Mouse (Mus musculus) heart, embryonic 11.5 days (tissue): ENCODE results near the gene Olfr16. TPM values are rescaled to one million over a fixed set of nuclear protein-coding genes. Genes with fewer than 3 reads are reported as not detected.

Experiments used
- ATAC-seq: fragments of 200-750 bp; cut with Nextera tagmentation; replicated peaks from 2 replicates; pipeline ENCODE4 v1.8.0; 2017; ENCODE audit warnings: moderate library complexity; ENCODE audit not compliant: insufficient number of reproducible peaks, low FRiP score, low TSS enrichment
- H3K27ac ChIP-seq: fragments of 300-500 bp; sonication (generic); 2 replicates; pipeline ENCODE4 v1.5.1; 2014; ENCODE audit warnings: mild to moderate bottlenecking, low read depth, low read length
- H3K27me3 ChIP-seq: fragments of 300-500 bp; sonication (generic); 2 replicates; pipeline ENCODE4 v1.6.1; 2014; ENCODE audit warnings: mild to moderate bottlenecking, low read length, mixed read lengths; ENCODE audit not compliant: control insufficient read depth, insufficient read depth
- H3K36me3 ChIP-seq: fragments of 300-500 bp; sonication (generic); 2 replicates; pipeline ENCODE4 v1.6.1; 2014; ENCODE audit warnings: mild to moderate bottlenecking, low read length, moderate library complexity, mixed read lengths; ENCODE audit not compliant: control insufficient read depth, insufficient read depth
- H3K4me1 ChIP-seq: fragments of 300-500 bp; sonication (generic); 2 replicates; pipeline ENCODE4 v1.6.1; 2014; ENCODE audit warnings: low read length; ENCODE audit not compliant: control insufficient read depth, insufficient read depth
- H3K4me2 ChIP-seq: fragments of 300-500 bp; sonication (generic); 2 replicates; pipeline ENCODE4 v1.6.1; 2014; ENCODE audit warnings: mild to moderate bottlenecking, moderate library complexity
- H3K4me3 ChIP-seq: fragments of 300-500 bp; sonication (generic); 2 replicates; pipeline ENCODE4 v1.5.1; 2014; ENCODE audit warnings: low read depth, low read length
- H3K9ac ChIP-seq: fragments of 300-500 bp; sonication (generic); 2 replicates; pipeline ENCODE4 v1.6.1; 2014; ENCODE audit warnings: mild to moderate bottlenecking, low read depth, low read length, moderate library complexity
- H3K9me3 ChIP-seq: fragments of 300-500 bp; sonication (generic); replicated peaks from 2 replicates; pipeline ENCODE4 v1.6.1; 2016; ENCODE audit warnings: low read length; ENCODE audit not compliant: control insufficient read depth
- WGBS: fragments of 180-500 bp; shearing (Covaris S2); extraction: QIAGEN DNeasy Blood & Tissue Kit; methylation state at CpG from one replicate; pipeline ENCODE4 v1.1.7; 2014; ENCODE audit not compliant: insufficient replicate concordance; 5-methylcytosine and 5-hydroxymethylcytosine counted together
- polyA plus RNA-seq: library from polyadenylated mRNA; unstranded; fragments of >200 nt; fragmentation: Nextera tagmentation; extraction: Ambion mirVana; gene quantifications from 2 replicates; pipeline ENCODE4 v1.2.1, GENCODE M21; 2014

The Olfr16 gene
- not detected in 2 replicates for polyA plus RNA-seq

DNA sequence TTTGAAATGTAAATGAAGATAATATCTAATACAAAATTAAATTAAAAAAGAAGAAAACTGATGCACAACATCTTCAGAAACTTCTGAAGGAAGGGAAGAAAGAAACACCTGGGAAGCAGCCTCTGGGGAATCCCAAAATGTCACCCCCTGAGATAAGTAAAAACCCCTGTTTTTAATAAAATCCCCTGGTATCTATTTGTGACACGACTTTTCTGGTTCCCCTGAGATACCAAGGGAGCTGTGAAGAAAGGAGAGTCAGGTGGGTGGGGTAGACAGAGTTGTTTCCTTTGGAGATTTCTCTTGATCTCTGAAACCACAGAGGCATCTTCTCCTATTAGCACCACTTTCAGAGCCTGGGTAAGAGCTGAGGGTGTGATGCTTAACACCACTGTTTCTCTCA is at the start of gene Olfr16:
Gene Olfr16, plus strand, starts transcription at position 250 of the 400 bp plus-strand sequence.
- H3K4me3 ChIP-seq: no peak within 1 kb of the TSS
- H3K36me3 ChIP-seq: no peaks in the 10 kb centered on the region
- H3K9ac ChIP-seq: no peak within 1 kb of the TSS
- no peak within 1 kb of the TSS for H3K4me2 ChIP-seq
- 40% methylated on average over 1 of the region's 1 CpGs for WGBS
- no peaks in the 10 kb centered on the region for H3K9me3 ChIP-seq
- no peak within 1 kb of the TSS for H3K27ac ChIP-seq
- no peaks in the 10 kb centered on the region for H3K27me3 ChIP-seq
- H3K4me1 ChIP-seq: no peaks in the 10 kb centered on the region
- no peak for ATAC-seq

DNA sequence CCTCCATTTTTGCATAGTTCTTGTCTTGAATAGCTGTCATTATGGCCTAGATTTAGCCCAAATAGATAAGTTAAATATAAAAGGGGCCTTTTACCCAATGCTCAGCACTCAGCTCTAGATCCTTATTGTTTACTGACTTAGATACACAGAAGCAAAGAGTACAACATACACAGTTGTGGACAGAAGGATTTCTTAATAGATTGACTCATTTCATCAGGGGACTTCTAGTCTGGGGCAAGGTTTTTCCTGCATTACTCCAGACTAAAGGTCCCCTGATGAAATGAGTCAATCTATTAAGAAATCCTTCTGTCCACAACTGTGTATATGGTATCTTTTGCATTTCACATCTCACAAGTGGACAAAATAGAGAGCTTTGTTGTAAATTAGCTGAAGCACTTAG is 46.9 kb upstream of the Olfr16 start:
- H3K4me3 ChIP-seq: no peak overlapping the region
- ATAC-seq: no peak
- no peaks in the 10 kb centered on the region for H3K27me3 ChIP-seq

DNA sequence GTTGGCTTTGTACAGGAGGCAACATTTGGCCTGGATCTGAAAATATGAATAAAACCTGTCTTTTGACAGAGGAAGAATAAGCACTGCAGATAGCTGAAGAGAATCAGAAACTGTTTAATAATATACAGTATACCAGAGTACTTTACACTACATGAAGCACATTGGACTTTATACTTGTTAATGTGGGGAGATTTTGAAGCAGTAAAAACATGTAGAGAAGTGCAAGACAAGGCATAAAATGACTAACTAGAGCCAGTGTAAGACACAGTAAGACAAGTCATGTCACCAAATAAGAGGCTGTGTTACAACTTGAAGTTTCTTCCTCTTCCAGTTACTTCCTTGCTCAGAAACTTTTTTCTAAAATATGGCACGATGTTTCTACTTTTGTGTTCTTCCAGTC is 33.1 kb upstream of the Olfr16 start:
- WGBS: 88% methylated on average over 1 of the region's 1 CpGs
- Histone ChIP-seq H3K9ac (no peak overlapping the region), H3K4me2 (no peak overlapping the region), H3K27me3 (no peaks in the 10 kb centered on the region), H3K36me3 (no peaks in the 10 kb centered on the region), H3K4me3 (no peak overlapping the region), H3K27ac (no peak overlapping the region), H3K9me3 (no peaks in the 10 kb centered on the region), H3K4me1 (no peaks in the 10 kb centered on the region)
- ATAC-seq: no peak

More for the DNA sequence above, 46.9 kb upstream of the Olfr16 start:
- Histone ChIP-seq H3K4me2 (no peak overlapping the region), H3K9me3 (no peaks in the 10 kb centered on the region), H3K27ac (no peak overlapping the region), H3K4me1 (no peaks in the 10 kb centered on the region), H3K36me3 (no peaks in the 10 kb centered on the region), H3K9ac (no peak overlapping the region)

DNA sequence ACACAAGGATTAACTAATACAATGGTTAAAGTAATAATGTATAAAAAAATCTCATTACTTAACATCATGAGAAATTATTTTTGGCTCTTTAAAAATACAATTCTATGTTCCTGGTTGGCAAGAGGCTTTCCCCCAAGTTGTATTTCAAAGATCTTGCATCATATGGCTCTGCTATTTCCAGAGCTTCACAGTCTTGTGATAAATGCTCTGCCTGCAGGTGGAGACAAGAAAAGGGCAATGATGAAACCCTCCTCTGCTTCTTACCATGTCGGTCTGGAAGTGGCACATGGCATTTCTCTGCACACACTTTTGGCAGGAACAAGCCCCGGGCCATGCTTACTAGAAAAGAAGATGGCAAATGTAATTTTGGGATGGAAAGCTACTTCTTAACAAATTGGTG is 31.8 kb upstream of the Olfr16 start:
- ATAC-seq: no peak

DNA sequence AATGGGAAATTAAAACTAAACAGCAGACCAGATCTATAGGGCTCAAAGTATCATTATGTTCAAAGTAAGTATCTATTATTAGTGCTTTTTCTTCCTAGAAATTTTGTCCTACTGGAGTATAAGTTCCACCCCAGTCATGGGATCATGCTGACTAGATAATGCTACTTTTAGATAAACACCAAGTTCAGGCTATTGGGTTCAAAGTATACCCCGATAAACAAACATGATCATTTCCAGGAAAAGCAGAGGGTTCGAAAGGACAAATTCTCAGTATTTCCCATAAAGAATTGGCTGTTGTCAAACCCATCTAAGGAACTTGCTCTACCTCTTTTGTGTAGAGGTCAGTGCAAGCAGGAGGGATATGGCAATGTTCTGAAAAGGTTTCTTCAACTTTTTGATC is 18.0 kb upstream of the Olfr16 start:
- no peak for ATAC-seq
- Histone ChIP-seq H3K9me3 (no peaks in the 10 kb centered on the region), H3K4me2 (no peak overlapping the region), H3K27me3 (no peaks in the 10 kb centered on the region), H3K9ac (no peak overlapping the region), H3K27ac (no peak overlapping the region), H3K36me3 (no peaks in the 10 kb centered on the region), H3K4me1 (no peaks in the 10 kb centered on the region), H3K4me3 (no peak overlapping the region)
- WGBS: 85% methylated on average over 2 of the region's 2 CpGs

More for the DNA sequence above, 31.8 kb upstream of the Olfr16 start:
- no peaks in the 10 kb centered on the region for H3K36me3 ChIP-seq
- WGBS: 67% methylated on average over 2 of the region's 2 CpGs
- no peak overlapping the region for H3K9ac ChIP-seq
- H3K4me2 ChIP-seq: no peak overlapping the region
- no peak overlapping the region for H3K4me3 ChIP-seq
- H3K9me3 ChIP-seq: no peaks in the 10 kb centered on the region
- H3K27me3 ChIP-seq: no peaks in the 10 kb centered on the region
- no peak overlapping the region for H3K27ac ChIP-seq
- H3K4me1 ChIP-seq: no peaks in the 10 kb centered on the region

DNA sequence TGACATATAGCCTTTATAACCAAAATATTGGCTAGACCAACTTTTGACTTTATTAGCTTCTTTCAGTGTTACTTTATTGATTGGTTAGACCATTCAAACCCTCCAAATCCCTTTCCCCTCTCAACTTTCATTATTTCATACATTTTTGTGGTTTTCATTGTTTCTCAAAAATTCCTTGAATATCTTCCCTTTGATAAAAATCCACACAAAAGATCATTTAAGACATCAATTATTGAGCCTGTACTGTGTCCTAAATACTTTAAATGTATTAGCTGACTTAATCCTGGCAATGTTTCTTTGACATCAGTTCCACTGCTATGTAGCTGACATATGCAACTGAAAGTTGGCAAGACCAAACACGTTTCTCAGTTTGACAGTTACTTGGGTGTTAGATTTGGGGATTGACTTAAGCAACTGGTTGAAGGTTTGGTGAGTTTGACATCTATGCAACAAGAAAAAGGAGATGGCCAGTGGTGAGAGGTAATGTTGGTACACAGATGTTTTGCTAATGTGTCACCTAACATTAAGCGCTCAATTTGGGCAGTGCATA is 1.0 kb downstream of the Olfr16 start:
- Histone ChIP-seq H3K4me3 (no peak overlapping the region), H3K4me1 (no peaks in the 10 kb centered on the region), H3K27ac (no peak overlapping the region), H3K9me3 (no peaks in the 10 kb centered on the region), H3K36me3 (no peaks in the 10 kb centered on the region), H3K27me3 (no peaks in the 10 kb centered on the region), H3K4me2 (no peak overlapping the region), H3K9ac (no peak overlapping the region)
- WGBS: 72% methylated on average over 2 of the region's 2 CpGs
- no peak for ATAC-seq

DNA sequence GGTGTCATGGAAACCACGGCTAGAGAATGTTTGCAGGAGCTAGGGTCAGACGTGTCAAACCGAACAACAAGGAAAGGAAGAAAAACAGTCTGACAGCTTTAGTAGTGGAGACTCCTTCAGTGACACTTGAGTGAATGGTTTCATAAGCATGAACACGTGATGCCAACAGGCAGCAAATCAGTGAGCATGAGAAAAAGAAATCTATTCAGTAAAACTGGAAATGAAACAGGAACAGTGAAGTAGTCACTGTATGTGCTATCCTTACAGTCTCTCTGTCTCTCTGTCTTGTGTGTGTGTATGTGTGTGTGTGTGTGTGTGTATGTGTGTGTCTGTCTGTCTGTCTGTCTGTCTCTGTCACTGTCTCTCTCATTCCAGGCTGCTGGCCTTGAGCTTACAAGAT is 5.2 kb downstream of the Olfr16 start:
- H3K27me3 ChIP-seq: no peaks in the 10 kb centered on the region
- no peak overlapping the region for H3K9ac ChIP-seq
- H3K4me2 ChIP-seq: no peak overlapping the region
- no peaks in the 10 kb centered on the region for H3K36me3 ChIP-seq
- WGBS: 59% methylated on average over 4 of the region's 4 CpGs
- ATAC-seq: no peak
- no peaks in the 10 kb centered on the region for H3K9me3 ChIP-seq
- no peak overlapping the region for H3K4me3 ChIP-seq
- no peaks in the 10 kb centered on the region for H3K4me1 ChIP-seq
- no peak overlapping the region for H3K27ac ChIP-seq

DNA sequence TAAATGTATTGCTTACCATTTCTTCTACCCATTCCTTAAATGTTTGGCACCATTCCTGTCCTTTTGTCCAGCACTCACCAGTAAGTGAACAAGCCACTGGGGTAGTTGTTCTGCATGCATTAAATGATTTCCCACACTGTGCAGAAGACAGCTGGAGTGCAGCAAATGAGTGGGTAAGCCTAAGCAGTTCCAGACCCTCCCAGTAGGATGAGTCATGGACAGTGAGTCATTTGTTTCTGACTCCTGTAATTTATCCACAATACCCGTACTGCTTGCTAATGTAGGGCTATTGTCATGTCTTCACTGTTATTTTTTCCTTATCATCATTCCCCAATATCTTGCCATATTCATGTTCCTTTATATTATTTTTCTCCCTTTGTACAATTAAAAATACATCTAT is 10.2 kb downstream of the Olfr16 start:
- H3K9me3 ChIP-seq: no peaks in the 10 kb centered on the region
- no peak for ATAC-seq
- no peak overlapping the region for H3K27ac ChIP-seq
- no peaks in the 10 kb centered on the region for H3K27me3 ChIP-seq
- H3K36me3 ChIP-seq: no peaks in the 10 kb centered on the region
- no peaks in the 10 kb centered on the region for H3K4me1 ChIP-seq
- 57% methylated on average over 1 of the region's 1 CpGs for WGBS
- no peak overlapping the region for H3K4me3 ChIP-seq
- H3K9ac ChIP-seq: no peak overlapping the region
- no peak overlapping the region for H3K4me2 ChIP-seq

DNA sequence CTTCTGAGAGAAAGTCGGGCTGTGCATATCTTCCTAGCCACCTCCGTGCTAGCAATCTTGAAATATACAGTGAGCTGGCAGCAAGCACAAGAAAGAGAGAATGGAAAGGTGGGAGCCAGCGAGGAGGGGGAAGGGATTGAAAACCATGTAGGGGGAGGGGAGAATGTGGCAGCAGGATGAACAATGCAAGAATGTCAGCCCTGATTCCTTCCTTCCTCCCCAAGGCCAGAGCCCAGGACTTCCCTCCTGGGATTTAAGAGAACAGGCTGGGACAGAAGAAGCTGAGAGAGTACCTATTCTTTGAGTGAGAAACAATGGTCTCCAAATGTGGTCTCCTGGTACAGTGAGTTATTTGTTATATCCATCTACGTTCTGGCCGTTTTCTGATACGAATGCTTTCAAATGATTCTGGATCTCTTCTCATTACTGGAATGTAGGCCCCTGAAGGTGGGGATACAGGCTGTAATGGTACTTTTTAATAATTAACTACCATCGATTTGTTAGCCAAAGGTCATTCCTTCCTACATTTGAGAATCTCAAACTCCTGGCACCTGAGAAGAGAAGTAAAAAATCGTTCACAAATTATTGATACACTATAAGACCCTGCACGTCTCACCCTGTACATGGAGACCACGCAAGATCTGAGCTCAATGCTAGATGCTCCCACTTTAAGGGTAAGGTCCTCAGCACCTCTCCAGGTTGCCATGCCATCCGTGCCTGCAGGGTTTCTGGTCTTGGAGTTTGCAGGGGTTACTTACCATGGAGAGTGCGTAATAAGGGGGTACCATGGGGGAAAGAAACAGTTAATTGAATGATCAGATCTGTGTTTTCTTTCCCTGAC is 39.8 kb downstream of the Olfr16 start:
- WGBS: 71% methylated on average over 12 of the region's 12 CpGs
- no peak overlapping the region for H3K27ac ChIP-seq
- ATAC-seq: no peak
- H3K4me2 ChIP-seq: no peak overlapping the region
- no peaks in the 10 kb centered on the region for H3K27me3 ChIP-seq
- no peaks in the 10 kb centered on the region for H3K36me3 ChIP-seq
- H3K4me3 ChIP-seq: no peak overlapping the region
- H3K4me1 ChIP-seq: no peaks in the 10 kb centered on the region
- H3K9ac ChIP-seq: no peak overlapping the region
- H3K9me3 ChIP-seq: no peaks in the 10 kb centered on the region
